Mouse (Mus musculus): ENCODE measurements at regions not wholly inside any gene's neighbourhood (a gene's known extent, or its start where the extent isn't known, plus 50 kb on each side); places are given as distances from the start of the nearest gene placed in this dataset.
"Not testable (repeated sequence)": the region's sequence is repeated elsewhere in the genome, so short reads cannot be mapped to it uniquely, and the experiment has no call there.

DNA sequence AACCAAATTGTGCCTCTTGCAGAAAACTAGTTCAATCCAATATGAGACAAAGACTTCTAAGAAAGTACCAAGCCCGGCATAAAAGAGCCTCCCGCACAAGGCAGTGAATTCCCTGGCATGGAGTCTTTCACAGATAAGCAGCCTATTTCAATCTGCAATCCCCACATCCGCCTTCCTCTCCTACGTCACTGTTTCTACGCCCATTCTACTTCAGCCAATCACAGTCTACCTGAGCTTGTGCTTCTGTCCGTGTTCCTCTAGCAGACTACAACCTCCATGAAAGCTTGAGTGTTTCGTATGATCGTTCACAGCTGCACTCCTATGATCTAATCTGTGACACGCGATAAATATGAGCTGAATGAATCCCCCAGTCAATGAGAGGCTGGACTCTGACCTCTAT, 155.6 kb upstream of the Ipo5 start:
- DNase-seq (ENCODE audit: low spot score) = no peak

DNA sequence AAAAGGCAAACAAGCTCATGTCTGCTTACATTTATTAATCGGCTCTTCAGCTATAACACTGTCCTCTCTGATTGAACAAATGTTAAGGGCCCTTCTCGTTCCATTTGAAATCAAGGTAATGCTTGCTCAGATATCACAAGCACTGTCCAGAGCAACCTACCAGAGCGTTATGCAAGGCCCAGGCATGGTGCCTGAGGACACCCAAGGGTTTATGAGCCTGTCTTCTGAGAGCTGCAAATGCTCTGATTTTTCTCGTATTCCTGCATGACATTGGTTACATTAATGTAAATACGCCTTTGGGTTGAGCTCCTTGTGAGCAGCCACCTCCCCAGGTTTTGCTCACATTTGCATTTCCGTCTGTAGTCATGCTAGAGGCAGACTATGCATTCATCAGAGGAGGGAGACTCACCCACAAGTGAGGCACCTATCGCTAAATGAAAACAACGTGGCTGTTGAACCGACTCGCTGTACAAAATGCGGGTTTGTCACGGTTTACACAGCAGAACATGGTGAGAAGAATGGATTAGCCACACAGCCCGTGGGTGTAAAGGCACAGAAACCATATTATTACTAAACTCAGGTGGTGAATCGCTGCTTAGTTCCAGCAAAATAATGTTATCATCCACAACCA, 152.7 kb upstream of the Ipo5 start:
- no peak for DNase-seq (ENCODE audit: low spot score)

DNA sequence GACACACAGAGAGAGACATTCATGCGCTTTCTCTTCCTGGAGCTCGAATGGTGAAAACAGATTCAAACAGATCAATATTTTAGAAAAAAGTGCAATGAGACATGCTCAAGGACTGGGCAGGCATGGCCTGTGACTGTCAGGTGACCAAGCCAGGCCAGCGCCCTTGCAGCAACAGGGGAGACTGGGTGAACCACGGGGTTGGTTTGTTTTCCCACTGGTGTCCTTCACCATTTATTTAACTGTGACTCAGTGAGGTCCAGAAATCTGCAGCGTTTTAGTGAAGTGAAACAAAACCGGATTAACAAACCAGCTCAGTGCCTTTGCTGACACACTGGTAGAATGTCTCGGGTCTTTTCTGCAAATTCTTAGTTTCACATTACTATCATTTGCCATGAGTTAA, 148.9 kb upstream of the Ipo5 start:
- DNase-seq (ENCODE audit: low spot score) = no peak

DNA sequence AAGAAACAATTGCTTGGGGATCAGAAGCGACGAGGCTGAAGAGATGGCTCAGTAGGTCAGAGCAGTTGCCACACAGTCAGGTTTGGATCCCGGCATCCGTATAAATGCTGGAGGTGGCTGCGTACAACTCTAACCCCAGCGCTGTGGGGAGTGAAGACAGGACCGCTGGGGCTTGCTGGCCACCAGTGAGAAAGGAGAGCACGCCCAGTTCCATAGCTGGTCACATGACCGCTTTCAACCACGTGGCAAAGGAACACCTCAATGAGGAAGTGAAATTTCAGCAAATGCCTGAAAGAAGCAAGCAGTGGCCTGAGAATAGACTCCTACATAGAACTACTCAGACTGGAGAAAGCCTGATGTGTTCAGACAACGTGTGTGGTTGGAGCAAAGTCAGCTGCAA, 148.3 kb upstream of the Ipo5 start:
- DNase-seq (ENCODE audit: low spot score) = peak; percentile 49

DNA sequence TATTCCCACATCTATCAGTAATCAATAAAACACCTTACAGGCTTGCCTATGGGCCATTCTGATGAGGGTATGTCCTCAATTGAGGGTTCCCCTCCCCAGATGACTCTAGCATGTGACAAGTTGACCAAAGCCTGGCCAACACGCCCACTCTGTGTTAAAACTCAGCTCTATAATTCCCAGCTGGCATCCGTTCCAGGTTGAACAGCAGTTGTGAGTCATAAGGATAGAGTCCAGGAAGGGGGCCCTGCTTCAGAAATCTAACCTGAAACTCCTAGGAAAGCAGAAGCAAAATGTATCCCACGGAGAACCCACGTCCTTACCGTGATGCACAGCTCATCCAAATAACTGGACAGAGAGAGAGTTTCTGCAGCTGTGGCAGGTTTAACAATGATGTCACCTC, 147.2 kb upstream of the Ipo5 start:
- no peak for DNase-seq (ENCODE audit: low spot score)

DNA sequence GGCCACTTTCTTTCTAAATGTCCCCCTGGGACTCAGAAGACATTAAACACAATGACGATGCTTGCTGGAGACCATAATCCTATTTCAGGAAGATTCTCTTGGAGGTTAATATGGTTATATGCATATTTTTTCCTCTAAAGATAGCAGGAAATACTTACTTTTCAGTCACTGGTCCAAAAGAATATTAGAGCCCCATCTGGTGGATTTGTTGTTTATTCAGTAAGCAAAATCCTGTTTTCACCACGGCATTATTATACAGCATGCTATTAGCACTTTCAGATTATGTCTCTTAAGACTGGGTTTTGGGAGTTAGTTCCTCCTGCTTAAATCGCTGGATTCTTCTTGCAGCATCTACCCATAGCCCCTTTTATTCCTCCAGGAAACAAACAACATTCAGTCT, 146.6 kb upstream of the Ipo5 start:
- no peak for DNase-seq (ENCODE audit: low spot score)

DNA sequence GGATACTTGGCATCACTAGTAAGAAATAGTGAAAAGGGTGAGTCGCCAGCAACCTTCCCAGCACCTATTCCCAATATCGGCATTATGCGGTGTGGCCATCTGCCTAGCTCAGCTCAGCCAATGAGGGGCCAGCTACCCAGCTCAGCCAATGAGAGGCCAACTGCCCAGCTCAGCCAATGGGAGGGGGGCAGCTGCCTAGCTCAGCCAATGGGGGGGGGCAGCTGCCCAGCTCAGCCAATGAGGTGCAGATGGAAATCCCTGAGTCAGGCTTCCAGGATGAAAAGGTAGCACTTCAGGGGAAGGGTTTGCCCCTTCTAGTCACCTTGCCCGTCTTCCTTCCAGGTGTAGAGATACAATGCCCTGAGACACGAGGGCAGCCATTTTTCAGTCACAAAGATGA, 144.6 kb upstream of the Ipo5 start:
- DNase-seq (ENCODE audit: low spot score) = peak; percentile 62

DNA sequence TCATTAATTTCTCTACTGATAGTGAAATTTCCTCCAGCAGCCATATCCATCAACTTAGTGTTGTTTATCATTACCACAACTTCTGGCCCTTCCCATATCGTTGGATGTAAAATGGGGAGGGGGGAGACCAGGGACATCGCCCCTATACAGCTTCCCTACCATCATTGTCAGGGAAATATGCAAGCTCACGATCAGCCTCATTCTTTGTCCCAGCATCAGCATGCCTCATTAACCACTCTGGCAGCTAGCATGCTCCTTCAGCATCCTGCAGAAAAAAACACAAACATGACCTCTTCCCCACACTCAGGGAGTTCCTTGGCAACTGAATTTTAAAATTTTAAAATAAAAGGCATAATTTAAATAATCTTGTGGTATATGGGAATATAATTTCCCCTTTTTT, 140.4 kb upstream of the Ipo5 start:
- DNase-seq (ENCODE audit: low spot score) = no peak

DNA sequence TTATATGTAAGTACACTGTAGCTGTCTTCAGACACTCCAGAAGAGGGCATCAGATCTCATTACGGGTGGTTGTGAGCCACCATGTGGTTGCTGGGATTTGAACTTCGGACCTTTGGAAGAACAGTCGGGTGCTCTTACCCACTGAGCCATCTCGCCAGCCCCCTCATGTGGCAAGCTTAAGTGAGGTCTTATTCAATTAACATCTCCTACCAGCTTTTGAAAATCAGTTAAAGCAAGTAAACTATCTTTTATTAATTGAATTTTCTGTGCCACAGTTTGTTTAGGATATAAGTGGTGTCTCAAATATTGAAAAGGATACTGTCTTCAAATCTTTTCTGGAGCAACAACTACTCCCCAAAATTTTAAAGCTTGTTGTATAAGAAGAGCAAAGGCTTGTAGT, 138.0 kb upstream of the Ipo5 start:
- not testable (repeated sequence) for DNase-seq (ENCODE audit: low spot score)

DNA sequence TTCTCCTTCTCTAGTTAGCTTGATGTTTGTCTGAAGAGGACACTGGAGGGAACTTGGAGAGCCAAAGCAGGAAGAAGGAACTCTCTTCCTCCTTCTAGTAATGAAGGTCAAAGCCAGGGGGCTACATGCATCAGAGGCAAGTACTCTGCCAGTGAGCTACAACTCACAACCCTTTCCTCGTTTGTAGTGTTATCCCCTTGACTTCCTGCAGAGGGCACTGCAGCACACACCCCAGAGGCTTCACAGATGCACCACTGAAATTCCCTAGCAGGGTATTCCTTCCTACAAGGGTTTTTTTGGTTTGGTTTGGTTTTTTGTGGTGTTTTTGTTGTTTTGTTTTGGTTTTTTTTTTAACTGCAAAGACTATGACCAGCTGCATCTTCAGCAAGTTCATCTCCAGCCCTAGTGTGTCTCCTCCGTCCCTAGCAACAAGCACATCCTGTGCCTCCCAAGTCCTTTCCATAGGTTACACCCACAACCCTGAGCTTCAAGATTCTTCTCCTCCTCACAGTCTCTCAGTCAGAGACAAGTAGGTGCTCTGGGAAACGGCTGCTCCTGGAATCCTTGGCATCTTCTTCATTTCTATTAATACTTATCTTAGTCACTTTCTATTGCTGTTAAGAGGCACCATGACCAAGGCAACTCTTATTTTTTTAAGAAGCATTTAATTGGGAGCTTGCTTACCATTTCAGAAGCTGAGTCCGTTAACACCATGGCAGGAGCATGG, 119.0 kb upstream of the Ipo5 start:
- no peak for DNase-seq (ENCODE audit: low spot score)

DNA sequence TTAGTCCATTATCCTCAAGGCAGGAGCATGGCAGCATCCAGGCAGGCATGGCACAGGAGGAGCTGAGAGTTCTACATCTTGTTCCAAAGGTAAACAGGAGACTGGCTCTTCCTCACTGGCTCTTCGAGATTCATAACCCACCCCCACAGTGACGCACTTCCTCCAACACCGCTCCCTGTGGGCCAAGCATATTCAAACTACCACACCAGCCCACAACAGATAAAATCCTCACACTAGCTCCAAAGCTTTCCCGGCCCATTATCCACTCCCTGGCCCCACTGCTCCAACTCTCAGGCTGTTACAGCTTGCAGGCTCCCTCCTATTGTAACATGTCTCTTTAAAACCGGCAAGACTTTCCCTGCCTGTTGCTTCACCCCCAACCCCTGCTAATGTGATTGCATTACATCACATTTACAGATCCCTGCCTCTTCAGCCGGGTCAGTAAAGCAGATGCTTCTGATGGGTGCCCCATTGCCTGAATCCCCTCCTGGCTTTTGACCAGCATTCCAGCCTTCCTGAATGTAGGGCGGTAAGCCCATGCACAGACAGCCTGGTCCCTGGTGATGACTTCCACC, 113.0 kb upstream of the Ipo5 start:
- no peak for DNase-seq (ENCODE audit: low spot score)

DNA sequence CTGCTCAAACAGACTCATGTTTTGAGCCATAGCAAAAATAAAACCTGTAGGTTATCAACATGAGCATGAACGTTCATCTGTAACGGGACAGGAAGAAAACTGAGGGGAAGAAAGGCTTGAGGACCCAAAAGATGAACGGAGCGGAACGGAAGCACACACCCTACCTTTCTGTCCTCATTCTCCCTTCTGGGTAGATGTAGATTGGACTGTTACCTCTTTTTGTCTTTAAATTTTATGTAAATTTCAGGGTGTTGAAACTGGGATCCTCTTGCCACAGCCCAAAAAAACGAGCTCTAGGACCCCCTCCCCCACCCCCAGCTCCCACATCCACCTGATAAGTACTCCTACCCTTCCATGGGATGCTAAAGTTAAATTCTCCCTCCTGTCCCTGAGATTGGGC, 107.8 kb upstream of the Ipo5 start:
- DNase-seq (ENCODE audit: low spot score) = no peak

DNA sequence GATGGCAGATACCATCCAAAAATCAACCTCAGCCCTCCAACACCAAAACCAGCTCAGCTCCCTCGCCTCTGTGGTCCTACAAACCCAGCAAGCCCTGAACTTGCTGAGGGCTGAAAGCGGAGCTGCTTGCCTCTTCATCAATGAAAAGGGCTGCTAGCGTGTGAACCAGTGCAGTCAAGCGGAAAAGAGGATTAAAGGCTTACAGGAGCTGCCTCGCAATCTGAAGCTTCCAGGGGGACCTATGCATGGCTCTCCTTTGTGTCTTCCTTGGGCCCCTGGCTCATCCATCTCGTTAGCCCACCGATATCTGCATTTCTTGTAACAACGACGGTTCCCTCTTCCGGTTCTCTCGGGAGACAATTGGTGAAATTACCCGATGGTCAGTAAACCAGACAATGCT, 107.3 kb upstream of the Ipo5 start:
- no peak for DNase-seq (ENCODE audit: low spot score)

DNA sequence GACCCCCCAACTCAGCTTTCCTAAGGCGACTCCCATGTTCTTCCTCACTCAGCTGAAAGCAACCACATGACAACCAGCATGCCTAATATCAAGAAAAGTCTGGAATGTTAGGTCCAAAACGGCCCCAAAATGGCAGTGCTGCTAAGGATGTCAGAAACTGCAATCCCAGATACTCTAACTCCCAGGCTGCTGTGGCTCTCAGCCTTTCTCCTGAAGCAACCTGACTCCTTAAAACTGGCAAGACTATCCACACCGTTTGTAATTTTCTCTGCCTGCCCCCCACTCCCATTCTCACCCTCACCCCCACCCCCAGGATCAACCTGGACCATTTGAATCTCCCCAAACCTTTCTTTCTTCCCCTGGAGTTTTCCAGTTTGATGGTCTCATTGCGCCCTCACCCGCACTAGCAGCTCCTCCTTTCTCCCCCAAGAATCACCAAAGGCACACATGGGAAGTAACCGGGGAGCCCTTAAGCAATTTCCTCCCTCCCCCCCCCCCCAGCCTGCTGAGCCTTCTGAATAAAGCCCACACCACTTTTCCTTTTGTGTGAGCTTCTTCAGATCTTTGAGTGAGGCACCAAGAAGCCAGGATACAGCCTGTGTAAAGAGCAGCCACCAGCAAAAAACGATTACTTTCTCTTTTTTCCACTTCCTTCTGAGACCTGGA, 106.7 kb upstream of the Ipo5 start:
- DNase-seq (ENCODE audit: low spot score) = no peak

DNA sequence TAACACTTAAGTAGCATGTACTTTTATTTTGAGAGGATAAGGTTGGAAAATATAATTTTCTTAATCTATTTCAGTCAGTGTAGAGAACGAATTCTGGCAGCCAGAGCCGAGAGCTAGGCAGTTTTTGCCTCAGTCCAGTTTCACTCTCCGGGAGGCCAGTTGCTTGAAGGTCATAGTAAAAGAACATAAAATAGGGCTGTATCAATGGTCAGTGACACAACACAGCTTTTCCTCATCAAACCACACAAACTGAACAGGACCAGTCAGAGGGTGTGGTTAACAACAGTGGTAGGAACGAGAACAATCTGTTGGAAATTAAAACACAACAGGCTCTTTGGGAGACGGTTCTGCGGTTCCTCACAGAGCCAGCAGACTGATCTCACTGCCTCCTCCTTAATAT, 105.9 kb upstream of the Ipo5 start:
- DNase-seq (ENCODE audit: low spot score) = no peak

DNA sequence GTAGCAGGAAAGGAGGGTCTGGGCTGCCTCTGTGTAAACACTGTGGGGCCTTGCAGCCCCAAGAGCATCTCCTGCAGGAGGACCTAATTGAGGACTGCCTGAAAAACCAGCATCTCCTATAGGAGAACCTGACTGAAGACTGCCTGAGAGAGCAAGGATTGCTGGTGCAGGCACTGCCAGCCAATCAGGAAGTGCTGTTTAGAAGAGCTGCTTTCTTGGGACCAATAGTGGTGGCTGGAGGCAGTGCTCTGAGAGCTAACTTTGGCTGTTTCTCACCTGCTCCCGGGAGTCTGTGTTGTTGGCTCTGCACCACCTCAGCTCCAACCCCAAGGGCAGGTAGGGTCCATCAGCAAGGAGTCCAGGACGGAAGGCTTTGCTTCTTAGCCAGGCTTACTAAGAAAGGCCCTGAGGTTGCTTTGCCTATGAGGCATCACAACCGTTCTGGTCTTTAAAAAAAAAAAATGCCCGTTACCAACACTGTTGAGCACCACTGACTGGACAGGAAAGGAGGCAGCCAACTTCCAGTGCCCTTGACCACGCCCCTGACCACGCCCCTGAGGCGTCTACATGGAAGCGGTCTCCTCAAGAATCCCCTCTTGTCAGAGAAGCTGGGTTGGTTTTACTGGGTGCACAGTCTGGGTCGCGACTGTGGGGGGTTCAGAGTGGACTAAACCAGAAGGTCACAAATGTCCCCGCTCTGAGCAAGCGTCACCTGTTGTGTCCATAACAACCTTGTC, 105.0 kb upstream of the Ipo5 start:
- not testable (repeated sequence) for DNase-seq (ENCODE audit: low spot score)

DNA sequence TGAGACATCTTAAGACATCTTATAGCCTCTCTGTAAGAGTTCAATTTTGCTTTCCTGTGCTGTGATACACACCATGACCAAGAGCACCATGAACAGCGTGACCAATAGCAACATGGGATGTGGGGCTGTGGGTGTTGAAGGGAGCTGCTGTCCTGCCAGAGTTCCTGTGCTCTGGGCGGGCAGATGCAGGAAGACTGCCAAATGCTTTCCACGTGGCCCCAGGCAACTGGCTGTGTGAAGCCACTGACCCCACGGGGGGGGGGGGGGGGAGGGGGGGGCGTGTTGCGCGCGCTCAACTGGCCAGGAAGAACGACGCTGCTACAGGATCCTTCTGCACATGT, 104.5 kb upstream of the Ipo5 start:
- DNase-seq (ENCODE audit: low spot score) = no peak

DNA sequence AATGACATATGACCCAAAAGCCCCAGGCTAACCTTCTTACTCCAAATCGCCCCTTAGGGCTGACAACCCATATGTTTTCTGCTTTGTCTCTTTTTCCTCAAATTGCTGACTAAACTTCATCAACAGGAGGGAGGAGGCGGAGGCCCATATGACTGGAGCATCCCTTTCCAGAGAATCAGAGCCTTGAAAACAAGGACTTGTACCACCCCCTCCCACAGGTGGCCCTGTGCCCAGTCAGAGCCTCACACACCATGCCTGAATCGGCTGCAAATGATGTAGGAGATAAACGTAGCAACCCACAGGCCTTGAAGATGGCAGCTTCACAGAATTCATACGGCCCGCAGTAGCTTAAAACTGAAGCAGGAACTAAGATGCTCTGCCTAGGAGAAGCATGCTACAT, 101.7 kb upstream of the Ipo5 start:
- DNase-seq (ENCODE audit: low spot score) = no peak

DNA sequence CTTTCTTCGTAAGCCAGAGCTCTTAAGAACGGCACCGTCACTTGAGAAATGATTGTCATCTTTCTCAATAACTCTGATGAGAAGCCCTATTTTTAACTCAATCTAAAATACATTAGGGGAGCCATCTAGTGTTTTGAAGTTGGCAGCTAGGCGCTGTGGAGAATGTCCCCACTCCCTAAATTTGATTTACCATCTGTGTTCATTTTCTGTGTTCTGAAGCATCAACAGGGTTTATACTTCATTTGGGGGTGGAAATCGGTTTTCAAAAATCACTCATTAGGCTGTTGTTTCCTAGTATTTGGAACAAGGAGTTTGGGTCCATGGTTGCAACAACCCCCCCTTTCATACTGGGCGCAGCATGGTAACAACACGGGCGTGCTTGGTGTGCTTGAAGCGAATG, 97.1 kb upstream of the Ipo5 start:
- DNase-seq (ENCODE audit: low spot score) = no peak

DNA sequence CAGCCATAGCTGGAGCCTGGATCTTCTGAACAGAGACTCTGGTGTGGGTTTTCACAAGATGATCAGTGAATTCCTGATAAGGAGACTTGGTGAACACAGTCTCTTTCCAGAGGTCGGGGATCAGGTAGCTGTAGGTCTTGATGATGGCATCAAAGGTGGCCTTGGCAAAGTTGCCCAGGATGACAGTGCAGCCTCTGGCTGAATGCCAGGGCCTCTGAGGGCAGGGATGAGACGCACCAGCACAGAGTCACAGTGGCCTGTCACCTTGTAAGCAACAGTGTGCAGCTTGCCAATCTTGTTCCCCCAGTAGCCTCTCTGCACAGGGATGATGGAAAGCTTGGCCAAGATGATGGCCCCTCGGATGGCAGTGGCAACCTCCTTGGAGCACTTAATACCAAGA, 95.9 kb upstream of the Ipo5 start:
- DNase-seq (ENCODE audit: low spot score) = not testable (repeated sequence)

DNA sequence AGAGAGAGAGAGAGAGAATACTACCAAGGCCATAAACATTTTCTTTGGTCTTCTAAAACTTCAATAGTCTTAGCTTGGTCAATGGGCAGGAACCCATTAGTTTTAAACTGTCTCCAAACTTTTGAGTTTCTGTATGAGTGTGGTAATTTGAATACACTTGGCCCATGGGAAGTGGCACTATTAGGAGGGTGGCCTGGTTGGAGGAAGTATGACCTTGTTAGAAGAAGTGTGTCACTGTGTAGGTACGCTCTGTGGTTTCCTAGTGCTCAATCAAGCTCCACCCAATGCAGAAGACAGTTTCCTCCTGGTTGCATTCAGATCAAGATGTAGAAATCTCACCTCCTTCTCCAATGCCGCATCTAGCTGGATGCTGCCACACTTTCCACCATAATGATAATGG, 94.5 kb upstream of the Ipo5 start:
- no peak for DNase-seq (ENCODE audit: low spot score)

DNA sequence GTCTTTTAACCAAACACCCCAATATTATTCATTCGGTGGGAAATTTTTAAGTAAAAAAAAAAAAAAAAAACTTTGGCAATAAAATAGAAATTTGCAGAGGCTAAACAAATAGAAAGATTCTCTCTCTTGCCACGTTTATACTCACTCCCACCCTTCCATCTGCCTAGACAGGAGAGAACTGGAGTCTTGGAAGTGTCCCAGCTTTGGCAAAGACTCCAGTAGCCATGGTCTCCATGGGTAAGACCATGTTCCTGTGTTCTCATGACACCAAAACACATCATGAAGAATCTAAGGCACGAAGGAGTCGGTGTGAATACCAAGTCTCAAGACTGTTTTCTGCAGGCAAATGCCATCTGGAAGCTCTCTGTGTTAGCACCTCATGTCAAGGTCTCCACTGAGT, 84.8 kb upstream of the Ipo5 start:
- no peak for DNase-seq (ENCODE audit: low spot score)

DNA sequence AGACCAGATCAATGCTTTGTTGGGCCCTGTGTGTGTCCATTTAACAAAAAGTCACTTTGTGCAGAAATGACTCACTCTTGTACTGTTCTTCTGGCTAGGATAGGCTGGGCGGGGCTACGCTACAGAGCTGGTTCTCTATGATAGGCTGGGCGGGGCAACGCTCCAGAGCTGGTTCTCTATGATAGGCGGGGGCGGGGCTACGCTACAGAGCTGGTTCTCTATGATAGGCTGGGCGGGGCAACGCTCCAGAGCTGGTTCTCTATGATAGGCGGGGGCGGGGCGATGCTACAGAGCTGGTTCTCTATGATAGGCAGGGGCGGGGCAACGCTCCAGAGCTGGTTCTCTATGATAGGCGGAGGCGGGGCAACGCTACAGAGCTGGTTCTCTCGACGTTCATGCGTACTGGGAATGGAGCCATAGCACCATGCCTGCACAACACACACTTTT, 80.6 kb upstream of the Ipo5 start:
- DNase-seq (ENCODE audit: low spot score) = peak; percentile 47
